Mouse (Mus musculus): ENCODE data around the gene Gm49336. TPM values are rescaled to one million over a fixed set of nuclear protein-coding genes. Genes with fewer than 3 reads are reported as not detected.

The Gm49336 gene
- total and polyA plus RNA-seq, 3 experiments = 36.3 to 102 (median 54.3) TPM

DNA sequence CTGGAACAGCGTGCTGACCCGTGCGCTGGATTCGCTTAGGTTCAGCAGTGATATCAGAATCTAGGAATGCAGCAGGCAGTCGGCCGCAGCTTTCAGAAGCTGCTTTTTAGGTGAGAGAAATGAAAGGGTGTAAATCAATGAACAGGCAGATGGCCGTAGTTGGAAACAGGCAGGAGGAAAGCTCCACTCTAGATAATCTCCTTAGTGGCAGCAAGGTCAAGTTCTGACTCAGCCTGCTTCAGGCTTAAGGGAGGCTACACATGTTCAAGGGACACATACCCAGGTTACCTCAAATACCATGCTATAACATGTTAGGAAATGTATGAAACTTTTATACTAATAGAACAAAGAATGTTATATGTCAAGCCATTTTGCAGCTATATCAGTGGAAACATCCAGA lies 11.0 kb upstream of the Gm49336 start:
- Histone ChIP-seq H3K27ac (ENCODE audit: insufficient read depth, low read depth) (no peak overlapping the region), H3K9me3 (replicated peaks; ENCODE audit: low read length) (no peaks in the 10 kb centered on the region), H3K9ac (ENCODE audit: insufficient read depth, low read depth) (no peak overlapping the region), H3K4me1 (ENCODE audit: control insufficient read depth in 1 of 2, insufficient read depth in 2 of 2) (peaks cover 0 to 13% of the 10 kb centered on the region in 2 experiments; a peak in 1 of 4 replicates), H3K4me2 (ENCODE audit: insufficient read depth, low read depth, poor library complexity, severe bottlenecking) (no peak overlapping the region), H3K36me3 (replicated peaks in 1 of 2; ENCODE audit: control insufficient read depth in 1 of 2, insufficient read depth in 1 of 2, low read length in 1 of 2) (no peaks in the 10 kb centered on the region), H3K4me3 (replicated peaks in 1 of 3; ENCODE audit: low read depth in 2 of 3, low read length in 2 of 3, poor library complexity in 1 of 3) (no peak overlapping the region), H3K79me2 (replicated peaks; ENCODE audit: control insufficient read depth, extremely low read depth, insufficient read depth, poor library complexity, severe bottlenecking) (peaks cover 4% of the 10 kb centered on the region), H3K27me3 (replicated peaks) (no peaks in the 10 kb centered on the region)
- no peak for DNase-seq (ENCODE audit: extremely low read depth)
- TF ChIP-seq E2F4 (IDR thresholded peaks at IDR 0.05; ENCODE audit: insufficient replicate concordance, low read depth, low read length) = no peak
- no peak for TF ChIP-seq JUN (IDR thresholded peaks at IDR 0.05; ENCODE audit: insufficient read depth, low read depth, low read length)
- TF ChIP-seq SIN3A (IDR thresholded peaks at IDR 0.05; ENCODE audit: low read length) = no peak
- TF ChIP-seq GABPA (IDR thresholded peaks at IDR 0.05; ENCODE audit: insufficient replicate concordance, low read depth, low read length) = no peak
- no peak for TF ChIP-seq TCF12 (IDR thresholded peaks at IDR 0.05; ENCODE audit: low read depth, low read length)
- TF ChIP-seq USF2 (conservative IDR thresholded peaks at IDR 0.05; ENCODE audit: low read depth, low read length) = no peak
- TF ChIP-seq MAFK (IDR thresholded peaks at IDR 0.05; ENCODE audit: insufficient replicate concordance, low read length) = no peak
- TF ChIP-seq POLR2AphosphoS2 (IDR thresholded peaks at IDR 0.05; ENCODE audit: low read depth, low read length) = no peak
- no peak for TF ChIP-seq MYC (IDR thresholded peaks at IDR 0.05; ENCODE audit: low read depth, low read length)
- TF ChIP-seq MEF2A (IDR thresholded peaks at IDR 0.05; ENCODE audit: borderline replicate concordance, low read depth, low read length) = no peak
- no peak for TF ChIP-seq ELF1 (IDR thresholded peaks at IDR 0.05; ENCODE audit: low read depth, low read length)
- TF ChIP-seq KAT2A (IDR thresholded peaks at IDR 0.05; ENCODE audit: insufficient replicate concordance, low read length) = no peak
- no peak for TF ChIP-seq SMC3 (IDR thresholded peaks at IDR 0.05; ENCODE audit: low read depth, low read length)
- no peak for TF ChIP-seq RCOR1 (conservative IDR thresholded peaks at IDR 0.05; ENCODE audit: low read depth, low read length)
- dilution Hi-C loops (cut with MboI; ENCODE audit: extremely low pct_ligation_motif_present, extremely low pct_unique_long_range_greater_than_20kb, low sequenced_read_pairs) = no loop called here
- in situ Hi-C loops (cut with MboI; ENCODE audit: low pct_ligation_motif_present, low pct_unique_long_range_greater_than_20kb, low sequenced_read_pairs) = loop anchor here (25.0 kb wide), 1 partner anchor 475 kb away; no protein-coding TSS in a partner anchor

DNA sequence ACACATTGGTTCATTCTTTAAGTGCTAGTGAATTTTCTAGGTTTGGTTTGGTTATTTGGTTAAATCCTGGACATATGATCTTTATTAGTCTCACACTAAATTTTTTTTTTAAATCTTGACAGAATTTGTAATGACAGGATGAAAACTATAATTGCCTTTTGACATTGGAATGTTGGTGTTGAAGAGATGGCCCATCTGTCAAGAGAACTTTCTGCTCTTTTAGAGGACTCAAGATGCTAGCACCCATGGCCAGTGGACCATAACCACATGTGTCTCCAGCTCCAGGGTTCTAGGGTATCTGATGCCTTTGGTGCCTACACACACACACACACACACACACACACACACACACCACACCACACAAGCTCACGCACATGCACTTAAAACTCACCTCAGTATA lies 6.5 kb upstream of the Gm49336 start:
- Histone ChIP-seq H3K9me3 (replicated peaks; ENCODE audit: low read length) (no peaks in the 10 kb centered on the region), H3K9ac (ENCODE audit: insufficient read depth, low read depth) (no peak overlapping the region), H3K27ac (ENCODE audit: insufficient read depth, low read depth) (no peak overlapping the region), H3K36me3 (replicated peaks in 1 of 2; ENCODE audit: control insufficient read depth in 1 of 2, insufficient read depth in 1 of 2, low read length in 1 of 2) (no peaks in the 10 kb centered on the region), H3K4me1 (ENCODE audit: control insufficient read depth in 1 of 2, insufficient read depth in 2 of 2) (peaks cover 0 to under 1% of the 10 kb centered on the region in 2 experiments; a peak in 1 of 4 replicates), H3K79me2 (replicated peaks; ENCODE audit: control insufficient read depth, extremely low read depth, insufficient read depth, poor library complexity, severe bottlenecking) (no peaks in the 10 kb centered on the region), H3K27me3 (replicated peaks) (no peaks in the 10 kb centered on the region), H3K4me3 (replicated peaks in 1 of 3; ENCODE audit: low read depth in 2 of 3, low read length in 2 of 3, poor library complexity in 1 of 3) (no peak overlapping the region), H3K4me2 (ENCODE audit: insufficient read depth, low read depth, poor library complexity, severe bottlenecking) (no peak overlapping the region)
- TF ChIP-seq RCOR1 (conservative IDR thresholded peaks at IDR 0.05; ENCODE audit: low read depth, low read length) (no peak), ZKSCAN1 (IDR thresholded peaks at IDR 0.05; ENCODE audit: borderline replicate concordance, low read depth, low read length) (no peak), KAT2A (IDR thresholded peaks at IDR 0.05; ENCODE audit: insufficient replicate concordance, low read length) (no peak), MXI1 (IDR thresholded peaks at IDR 0.05; ENCODE audit: low read depth, low read length) (no peak), ZC3H11A (IDR thresholded peaks at IDR 0.05; ENCODE audit: low read depth, low read length) (no peak), TCF12 (IDR thresholded peaks at IDR 0.05; ENCODE audit: low read depth, low read length) (no peak), CTCF (conservative IDR thresholded peaks at IDR 0.05 in 1 of 2, IDR thresholded peaks at IDR 0.05 in 1 of 2; ENCODE audit: low read depth in 2 of 2, low read length in 2 of 2) (no peak), MAX (IDR thresholded peaks at IDR 0.05; ENCODE audit: low read length) (no peak), UBTF (IDR thresholded peaks at IDR 0.05; ENCODE audit: low read depth, low read length) (no peak), RAD21 (IDR thresholded peaks at IDR 0.05; ENCODE audit: low read depth, low read length) (no peak), ETS1 (conservative IDR thresholded peaks at IDR 0.05; ENCODE audit: low read depth, low read length) (no peak)
- dilution Hi-C loops (cut with MboI; ENCODE audit: extremely low pct_ligation_motif_present, extremely low pct_unique_long_range_greater_than_20kb, low sequenced_read_pairs) (no loop called here), in situ Hi-C loops (cut with MboI; ENCODE audit: low pct_ligation_motif_present, low pct_unique_long_range_greater_than_20kb, low sequenced_read_pairs) (loop anchor here (25.0 kb wide), 1 partner anchor 479 kb away; no protein-coding TSS in a partner anchor)
- DNase-seq (ENCODE audit: extremely low read depth) = no peak
